18 mouse cellular contexts compared by ENCODE assay signal in the genomic region with DNA sequence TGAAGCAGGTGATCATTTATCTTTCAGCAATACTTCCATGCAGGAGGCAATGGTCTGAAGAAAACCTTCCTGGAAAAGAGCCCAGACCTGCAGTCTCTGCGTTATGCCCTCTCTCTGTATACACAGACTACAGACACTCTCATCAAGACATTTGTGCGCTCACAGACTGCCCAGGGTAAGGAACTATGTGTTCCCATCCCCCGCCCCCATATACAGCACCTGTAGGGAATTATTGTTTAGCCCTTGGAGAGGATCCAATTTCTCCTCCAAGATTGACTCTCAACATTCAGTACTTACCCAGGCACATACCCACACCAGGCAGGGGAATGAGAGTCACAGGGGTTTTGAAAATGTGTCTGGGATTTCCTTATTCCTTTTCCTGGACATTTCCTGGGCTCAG. TPM values are rescaled to one million over a fixed set of nuclear protein-coding genes. Genes with fewer than 3 reads are reported as not detected.
DNase-seq lines count a peak whose midpoint lies in the region; ATAC-seq lines count a peak whose summit lies in the region.
"Had no signal": no experiment of that assay in that cellular context is flagged by ENCODE, and none has a peak within 500 bp of the region (broad histone marks: within the 10 kb centered on the region; RNA-seq: fewer than 3 reads in every experiment).

No protein-coding gene starts in this region.

- peak; percentile 16 for DNase-seq in embryo, embryonic 10.5 days (ENCODE audit: low spot score)
- DNase-seq in embryo, embryonic 10 days (ENCODE audit: low spot score): no peak
- peak; percentile 34 for DNase-seq in limb, embryonic 11.5 days (ENCODE audit: low spot score)
- DNase-seq in limb, embryonic 10.5 days (ENCODE audit: low spot score): no peak
- DNase-seq in NIH3T3 (ENCODE audit: low read depth): peak; percentile 62
- peak; percentile 54 for DNase-seq in gonadal fat pad, adult 2 months (ENCODE audit: low read depth)
- no peak for DNase-seq in urinary bladder, adult 2 months (ENCODE audit: low spot score)
- DNase-seq: cerebellum, adult 2 months; cerebellum, postnatal 25 days; retina, postnatal 1 day had no signal

- H3K36me3 ChIP-seq in limb, embryonic 11.5 days (ENCODE audit: control insufficient read depth, insufficient read depth, low read length): no peaks in the 10 kb centered on the region
- H3K36me3 ChIP-seq in limb, embryonic 10.5 days: no peaks in the 10 kb centered on the region
- H3K36me3 ChIP-seq: embryonic facial prominence, embryonic 13.5 days had no signal

- no peak overlapping the region for H3K4me3 ChIP-seq in limb, embryonic 11.5 days (ENCODE audit: low read depth, low read length)
- H3K4me3 ChIP-seq in limb, embryonic 10.5 days: no peak overlapping the region
- H3K4me3 ChIP-seq: embryonic facial prominence, embryonic 13.5 days; forebrain, embryonic 15.5 days; megakaryocyte, embryonic 14.5 days; midbrain, embryonic 15.5 days; neural tube, embryonic 12.5 days had no signal

- no peak for ATAC-seq in limb, embryonic 11.5 days (ENCODE audit: insufficient number of reproducible peaks, low FRiP score, low TSS enrichment, low read depth)
- no peak for ATAC-seq in megakaryocyte progenitor cell, adult 5-6 weeks (replicated peaks; ENCODE audit: poor library complexity)
- ATAC-seq: forebrain, embryonic 15.5 days; hindbrain, embryonic 16.5 days; intestine, postnatal 0 days; midbrain, embryonic 15.5 days had no signal

- 69% methylated on average over 3 of the region's 3 CpGs for WGBS in limb, embryonic 11.5 days
- 83% methylated on average over 3 of the region's 3 CpGs for WGBS in limb, embryonic 10.5 days

- no peaks in the 10 kb centered on the region for H3K9me3 ChIP-seq in limb, embryonic 11.5 days (ENCODE audit: control insufficient read depth, low read length)
- H3K9me3 ChIP-seq in limb, embryonic 10.5 days (replicated peaks): no peaks in the 10 kb centered on the region
- H3K9me3 ChIP-seq: embryonic facial prominence, embryonic 13.5 days; forebrain, embryonic 15.5 days; megakaryocyte, embryonic 14.5 days; midbrain, embryonic 15.5 days; neural tube, embryonic 12.5 days had no signal

- H3K4me1 ChIP-seq in limb, embryonic 11.5 days (ENCODE audit: control insufficient read depth, insufficient read depth, low read length): peaks cover 9% of the 10 kb centered on the region; the same call in 1 of the 2 replicates
- H3K4me1 ChIP-seq in limb, embryonic 10.5 days: peaks cover 20% of the 10 kb centered on the region
- H3K4me1 ChIP-seq: forebrain, embryonic 15.5 days; midbrain, embryonic 15.5 days; neural tube, embryonic 12.5 days had no signal

- H3K27me3 ChIP-seq in limb, embryonic 11.5 days (ENCODE audit: control insufficient read depth, insufficient read depth, low read length): no peaks in the 10 kb centered on the region
- H3K27me3 ChIP-seq in limb, embryonic 10.5 days (ENCODE audit: low read depth, poor library complexity, severe bottlenecking): no peaks in the 10 kb centered on the region
- H3K27me3 ChIP-seq: embryonic facial prominence, embryonic 13.5 days; forebrain, embryonic 15.5 days; midbrain, embryonic 15.5 days; neural tube, embryonic 12.5 days had no signal

- no peak overlapping the region for H3K27ac ChIP-seq in limb, embryonic 11.5 days (replicated peaks; ENCODE audit: low read depth, low read length)
- no peak overlapping the region; the same call in 1 of the 2 replicates for H3K27ac ChIP-seq in limb, embryonic 10.5 days
- H3K27ac ChIP-seq: embryonic facial prominence, embryonic 13.5 days; forebrain, embryonic 15.5 days; midbrain, embryonic 15.5 days; neural tube, embryonic 12.5 days had no signal

- H3K9ac ChIP-seq in limb, embryonic 11.5 days (ENCODE audit: low read length): no peak overlapping the region
- H3K9ac ChIP-seq: embryonic facial prominence, embryonic 13.5 days; forebrain, embryonic 15.5 days; midbrain, embryonic 15.5 days; neural tube, embryonic 12.5 days had no signal

- no peak overlapping the region for H3K4me2 ChIP-seq in limb, embryonic 11.5 days (ENCODE audit: low read depth, severe bottlenecking)
- H3K4me2 ChIP-seq: embryonic facial prominence, embryonic 13.5 days; forebrain, embryonic 15.5 days; midbrain, embryonic 15.5 days; neural tube, embryonic 12.5 days had no signal

RNA-seq across cellular contexts. Expression of a gene that starts 7.5 kb away (rescaled TPM):
- 0.15 and 0.30 TPM in 2 replicates for polyA plus RNA-seq in limb, embryonic 11.5 days (2014; fragmentation: Nextera tagmentation; extraction: Ambion mirVana)
- 0.14 and 0.45 TPM in 2 replicates for polyA plus RNA-seq in limb, embryonic 10.5 days (2016; fragmentation: Nextera tagmentation; extraction: Ambion mirVana)
- polyA plus RNA-seq in gonadal fat pad, adult 2 months (2012; rRNA removed): 0.95 and 1.3 TPM in 2 replicates
- 0.15 TPM in 1 of 2 replicates, not detected in the other for total RNA-seq in megakaryocyte progenitor cell, adult 5-6 weeks (2015)
- total RNA-seq in megakaryocyte progenitor cell, adult 5-6 weeks (2017): 0.04 and 1.0 TPM in 2 replicates
- 0.58 and 0.65 TPM in 2 replicates for polyA plus RNA-seq in urinary bladder, adult 2 months (2012; rRNA removed)

Comparison
In these comparisons a context has a peak if more than half of its experiments do, and no peak if none do; other contexts are left out.
1. DNase-seq: peak in embryo, embryonic 10.5 days (single experiment), limb, embryonic 11.5 days (single experiment), NIH3T3 (single experiment) and gonadal fat pad, adult 2 months (single experiment); none in embryo, embryonic 10 days (single experiment), limb, embryonic 10.5 days (single experiment) and urinary bladder, adult 2 months (single experiment).